Mouse (Mus musculus): ENCODE results near the gene Cldn15. TPM values are rescaled to one million over a fixed set of nuclear protein-coding genes. Genes with fewer than 3 reads are reported as not detected.

Gene Cldn15
- 0.35 and 0.51 TPM in 2 replicates for polyA plus RNA-seq (2012; rRNA removed)

DNA sequence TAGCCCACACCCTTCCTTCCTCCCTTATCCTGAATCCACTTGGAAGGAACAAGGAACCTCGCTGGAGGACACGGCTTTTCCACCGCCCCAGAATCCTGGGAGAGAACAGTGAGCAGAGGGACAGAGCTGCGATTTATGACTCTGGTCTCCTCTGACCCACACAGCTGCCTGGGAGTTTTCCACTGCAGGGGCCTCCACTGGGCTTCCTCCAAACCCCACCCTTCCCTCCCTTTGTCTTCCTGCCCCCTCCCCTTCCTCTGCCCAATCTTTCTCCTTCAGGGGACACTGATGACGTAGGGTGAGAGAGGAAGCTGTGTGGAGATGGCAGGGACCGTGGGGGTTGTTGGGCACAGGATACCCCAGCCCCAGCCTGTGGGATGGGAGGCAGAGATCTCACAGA lies at the start of gene Cldn15:
Cldn15 (plus strand) TSS at position 286 of the 400 bp plus-strand sequence.

DNA sequence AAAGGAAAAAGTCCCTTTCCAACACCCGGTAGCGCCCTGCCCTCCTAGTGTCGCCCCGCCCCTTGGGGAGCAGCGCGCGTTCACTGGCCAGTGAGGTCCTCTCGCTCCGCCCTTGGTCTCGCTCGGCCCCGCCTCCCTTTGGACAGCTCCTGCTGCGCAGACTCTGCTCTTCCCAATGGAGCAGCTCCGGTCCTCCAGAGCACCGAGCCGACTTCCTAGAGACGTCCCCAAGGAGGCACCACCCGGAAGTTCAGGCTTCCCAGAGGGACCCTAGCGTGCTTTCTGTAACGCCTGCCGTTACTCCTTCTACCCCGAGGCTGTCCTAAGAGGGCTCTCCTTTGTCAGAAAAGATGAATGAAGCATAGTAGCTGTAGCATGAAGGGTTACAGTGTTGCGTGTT lies 13.4 kb upstream of the Cldn15 start, which contains the start of gene Fis1:
Fis1 (plus strand) TSS at position 261 of the 400 bp plus-strand sequence.

DNA sequence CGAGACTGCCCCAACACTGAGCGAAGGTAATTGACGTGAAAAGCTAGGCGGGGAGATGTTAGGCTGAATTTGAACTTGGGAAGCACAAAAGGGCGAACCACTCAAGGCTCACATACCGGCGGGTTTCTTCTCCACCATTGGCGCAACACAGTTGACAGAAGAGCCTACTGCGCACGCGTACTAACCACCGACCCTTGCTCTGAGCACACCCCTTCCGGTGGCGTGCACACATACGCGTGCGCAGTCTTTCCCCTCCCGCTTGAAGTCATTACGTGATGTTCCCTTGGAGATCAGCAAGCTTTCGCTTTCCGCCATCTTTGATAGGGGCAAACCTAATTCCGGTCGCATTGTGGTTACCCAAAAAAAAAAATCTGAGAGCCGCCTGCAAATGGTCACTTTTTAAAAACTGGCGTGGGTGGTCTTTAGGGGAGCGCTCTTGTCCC lies 20.3 kb downstream of the Cldn15 start, which contains the start of gene Plod3:
Plod3 (plus strand) TSS at position 325 of the 443 bp plus-strand sequence.

GRCm38 (mm10) chr5:136987934-136988271 lies 21.5 kb downstream of the Cldn15 start, which contains the start of gene Znhit1:
TSS of gene Znhit1 (minus strand) at chr5:136988021.

Other genes starting within 250 kb of the Cldn15 start
- 32.1 and 39.8 TPM in 2 replicates for gene Col26a1, start 83.4 kb upstream of the Cldn15 start, polyA plus RNA-seq (2012; rRNA removed)
- gene Ift22, start 58.5 kb upstream of the Cldn15 start, polyA plus RNA-seq (2012; rRNA removed), result 57.8 and 62.2 TPM in 2 replicates
- gene Fis1, start 13.3 kb upstream of the Cldn15 start, polyA plus RNA-seq (2012; rRNA removed), result 300 and 324 TPM in 2 replicates
- gene Plod3, start 20.4 kb downstream of the Cldn15 start, polyA plus RNA-seq (2012; rRNA removed), result 66.9 and 71.5 TPM in 2 replicates
- gene Znhit1, start 21.4 kb downstream of the Cldn15 start, polyA plus RNA-seq (2012; rRNA removed), result 119 and 122 TPM in 2 replicates
- gene Vgf, start 59.8 kb downstream of the Cldn15 start, polyA plus RNA-seq (2012; rRNA removed), result 29.9 and 31.7 TPM in 2 replicates
- 222 and 227 TPM in 2 replicates for gene Ap1s1, start 79.5 kb downstream of the Cldn15 start, polyA plus RNA-seq (2012; rRNA removed)
- 2.3 and 5.1 TPM in 2 replicates for gene Serpine1, start 105.7 kb downstream of the Cldn15 start, polyA plus RNA-seq (2012; rRNA removed)
- 1.0 and 1.1 TPM in 2 replicates for gene Trim56, start 149.6 kb downstream of the Cldn15 start, polyA plus RNA-seq (2012; rRNA removed)
- not detected in 2 replicates for gene Muc3, start 182.7 kb downstream of the Cldn15 start, polyA plus RNA-seq (2012; rRNA removed)
- 2.2 and 2.3 TPM in 2 replicates for gene Muc3a, start 245.8 kb downstream of the Cldn15 start, polyA plus RNA-seq (2012; rRNA removed)

Measured in central nervous system, embryonic 18 days (tissue).